Mouse (Mus musculus) MN1 (cell line): ENCODE results near the gene Nat14.

ENCODE experiments used
- DNase-seq: peaks from one replicate; pipeline ENCODE4 v3.0.0-alpha.2; 2016; ENCODE audit warnings: low spot score

The Nat14 gene

DNA sequence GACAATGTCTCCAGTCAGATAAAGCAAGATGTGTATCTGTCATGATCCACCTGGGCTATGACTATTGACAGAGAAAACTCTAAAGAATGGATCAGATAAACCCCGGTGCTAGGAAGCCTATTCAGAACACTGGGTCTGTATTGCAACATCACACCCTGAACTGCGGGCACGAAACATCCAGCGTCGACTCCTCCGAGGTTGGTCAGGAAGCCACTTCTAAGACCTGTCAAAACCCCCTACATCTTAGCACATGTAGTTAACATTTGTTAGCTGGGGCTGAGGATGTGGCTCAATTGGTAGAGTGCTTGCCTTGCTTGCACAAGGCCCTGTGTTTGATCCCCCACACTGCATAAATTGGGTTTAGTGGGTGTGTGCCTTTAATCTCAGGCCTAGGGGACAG lies 26.6 kb downstream of the Nat14 start:
- DNase-seq: no peak

DNA sequence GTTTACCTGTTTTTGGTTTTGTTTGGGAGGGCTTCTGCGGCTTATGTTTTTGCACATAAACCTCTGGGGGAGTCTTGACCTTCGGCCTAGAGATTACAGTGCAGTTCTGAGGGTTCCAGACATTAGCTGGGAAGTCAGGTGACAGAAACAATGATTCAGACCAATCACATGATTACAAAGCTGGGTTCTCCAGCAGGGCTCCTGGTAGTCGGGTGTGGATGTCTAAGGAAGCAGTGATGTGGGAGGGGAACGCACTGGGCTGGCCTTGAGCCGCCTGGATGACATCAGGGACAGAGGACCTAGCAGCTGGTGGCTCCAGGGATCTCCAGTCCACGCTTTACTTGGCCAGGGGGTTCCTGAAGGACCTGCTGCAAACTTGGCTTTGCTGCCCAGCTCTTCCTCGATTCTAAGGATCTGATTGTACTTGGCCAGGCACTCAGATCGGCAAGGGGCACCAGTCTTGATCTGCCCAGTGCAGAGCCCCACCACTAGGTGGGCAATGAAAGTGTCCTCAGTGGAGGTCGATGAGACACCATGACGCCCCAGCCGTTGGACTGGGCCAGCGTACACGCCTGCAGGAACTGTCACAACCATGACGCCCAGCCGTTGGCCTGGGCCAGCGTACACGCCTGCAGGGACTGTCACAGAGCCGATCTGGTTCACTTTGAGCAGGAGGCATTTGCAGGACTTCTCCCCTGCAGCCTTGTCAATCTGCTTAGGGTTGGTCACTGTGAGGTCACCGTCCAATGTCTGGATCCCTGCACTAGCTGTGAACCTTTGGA lies 28.9 kb downstream of the Nat14 start:
- DNase-seq: peak; percentile 27

DNA sequence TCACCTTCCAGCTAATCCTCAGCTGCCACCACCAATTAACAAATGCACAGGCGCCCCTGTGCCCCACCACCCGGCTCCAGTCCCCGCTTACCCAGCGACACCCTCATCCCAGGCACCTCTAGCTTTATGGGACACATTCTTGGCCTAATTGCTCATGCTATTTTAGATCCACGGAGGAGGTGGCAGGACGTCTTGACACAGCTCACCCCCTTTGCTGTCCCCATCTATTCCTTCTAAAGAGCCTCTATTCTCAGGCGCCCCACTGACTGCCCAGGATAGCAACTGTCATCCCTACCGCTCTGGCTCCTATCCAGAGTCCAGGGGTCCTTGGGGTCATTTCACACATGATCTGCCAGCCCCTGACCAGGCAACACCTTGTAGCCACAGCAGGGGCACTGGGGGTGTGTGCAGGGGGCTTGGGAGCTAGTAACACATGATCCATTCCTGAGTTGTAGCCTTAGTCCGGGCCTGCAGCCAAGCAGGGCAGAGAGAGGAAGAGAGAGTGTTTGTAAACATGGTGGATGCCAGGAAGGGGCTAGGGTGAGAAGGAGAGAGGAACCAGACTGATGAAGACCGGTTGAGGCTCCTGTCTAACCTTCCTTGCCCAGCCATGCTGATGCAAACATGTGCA lies 32.1 kb downstream of the Nat14 start:
- no peak for DNase-seq

- no peak for DNase-seq
These were observed 35.5 kb downstream of the Nat14 start for GRCm38 (mm10) chr7:4957361-4957760.

GRCm38 (mm10) chr7:4963527-4963926 lies 41.7 kb downstream of the Nat14 start:
- DNase-seq: no peak

DNA sequence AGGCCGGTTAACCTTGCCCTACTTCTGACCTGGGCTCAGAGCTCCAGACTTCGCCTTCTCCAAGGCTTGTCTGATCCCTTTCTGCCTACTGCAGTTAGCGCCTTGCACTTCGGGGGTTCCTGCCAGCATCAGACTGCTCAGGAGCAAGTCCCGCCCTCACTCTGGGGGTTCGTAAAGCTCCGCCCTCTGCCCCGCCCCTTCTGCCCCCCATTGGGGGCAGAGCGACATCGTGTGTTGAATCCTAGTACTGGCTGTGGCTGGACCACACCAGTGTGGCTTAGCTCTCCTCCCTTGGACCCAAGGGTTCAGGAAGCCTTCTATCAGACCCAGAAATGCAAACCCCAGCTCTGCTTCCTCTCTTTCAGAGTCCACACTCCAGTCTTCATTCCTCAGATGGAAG lies 42.4 kb downstream of the Nat14 start, which contains the start of gene Sbk2:
Gene Sbk2, minus strand, starts transcription at position 135 of the 400 bp plus-strand sequence.
- DNase-seq: no peak

DNA sequence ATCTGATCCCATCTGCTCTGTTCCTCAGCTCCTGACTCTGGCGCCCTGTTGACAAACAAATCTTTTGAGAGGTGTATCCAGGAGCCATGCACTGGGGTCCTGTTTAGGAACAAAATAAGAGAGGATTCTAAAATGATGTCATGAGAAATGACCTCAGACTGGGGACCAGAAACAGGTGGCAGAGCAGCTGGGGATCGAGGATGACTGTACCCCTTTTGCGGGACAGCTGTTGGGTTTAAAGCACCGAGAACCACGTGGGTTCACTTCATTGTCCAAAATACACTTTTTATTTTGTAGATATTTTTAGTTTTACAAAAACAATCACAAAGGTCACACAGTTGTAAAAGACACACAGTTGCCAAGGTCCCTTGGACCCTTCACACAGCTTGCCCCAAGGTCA lies 43.2 kb downstream of the Nat14 start:
- DNase-seq: no peak

GRCm38 (mm10) chr7:4971068-4971467 lies 49.2 kb downstream of the Nat14 start, which contains the start of gene Sbk3:
Gene Sbk3 (minus strand): TSS chr7:4971168.
- DNase-seq: no peak

- no peak for DNase-seq
These were observed 49.9 kb downstream of the Nat14 start for GRCm38 (mm10) chr7:4971710-4972109.

DNA sequence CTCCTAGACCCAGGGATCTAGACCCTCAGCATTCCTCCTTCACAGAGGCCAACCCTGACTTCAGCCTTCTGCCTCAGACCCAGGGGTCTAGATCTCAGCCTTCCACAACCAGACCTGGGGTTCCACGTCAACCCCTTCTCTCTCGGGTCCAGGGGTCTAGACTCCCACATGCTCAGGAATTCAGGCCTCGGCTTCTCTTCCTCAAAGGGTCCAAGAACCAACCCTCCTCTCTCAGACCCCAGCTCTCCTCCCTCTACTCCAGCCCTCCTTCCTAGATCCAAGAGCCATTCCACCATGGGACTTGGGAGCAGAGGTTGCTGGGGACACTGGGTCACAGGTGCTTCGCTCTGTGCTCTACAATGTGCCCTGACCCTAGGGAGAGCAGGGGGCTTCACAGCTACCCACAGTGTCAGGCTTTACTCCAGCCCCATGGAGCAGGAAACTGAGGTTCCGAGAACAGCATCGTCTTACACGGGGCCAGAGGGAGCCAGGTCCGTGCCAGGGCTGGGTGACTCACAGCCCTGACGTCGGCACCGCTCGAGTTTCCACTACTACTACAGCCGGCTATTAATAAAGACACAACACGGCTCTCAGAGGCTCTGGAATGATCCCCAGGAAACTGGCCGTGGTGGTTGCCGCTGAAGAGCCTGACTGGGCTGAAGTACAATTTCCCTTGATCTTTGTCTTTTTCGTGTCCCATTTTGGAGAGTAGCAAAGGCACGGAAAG lies 50.7 kb downstream of the Nat14 start:
- DNase-seq: peak; percentile 55
